Mouse (Mus musculus) CH12F3 (cell line): ENCODE measurements around the gene Cpne8.
"Not testable (repeated sequence)": the region's sequence is repeated elsewhere in the genome, so short reads cannot be mapped to it uniquely, and the experiment has no call there.

ENCODE experiments used
- in situ Hi-C: fragments of 300-500 bp; cut with MboI; formaldehyde crosslinking; loops from 2 replicates; pipeline ENCODE4 v1.14.3; 2020; ENCODE audit warnings: low sequenced_read_pairs

Gene Cpne8

GRCm38 (mm10) chr15:90616116-90616798 lies 63.0 kb downstream of the Cpne8 start:
- in situ Hi-C loops = no loop called here

GRCm38 (mm10) chr15:90610767-90611166 lies 68.5 kb downstream of the Cpne8 start:
- in situ Hi-C loops = not testable (repeated sequence)

GRCm38 (mm10) chr15:90609836-90610415 lies 69.3 kb downstream of the Cpne8 start:
- in situ Hi-C loops = no loop called here

- in situ Hi-C loops = no loop called here
These were observed 70.9 kb downstream of the Cpne8 start for GRCm38 (mm10) chr15:90608368-90608767.

GRCm38 (mm10) chr15:90607181-90607580 lies 72.1 kb downstream of the Cpne8 start:
- in situ Hi-C loops = no loop called here

GRCm38 (mm10) chr15:90603676-90604075 lies 75.6 kb downstream of the Cpne8 start:
- in situ Hi-C loops = no loop called here

GRCm38 (mm10) chr15:90597715-90598497 lies 81.3 kb downstream of the Cpne8 start:
- in situ Hi-C loops = no loop called here

- in situ Hi-C loops = no loop called here
These were observed 83.6 kb downstream of the Cpne8 start for GRCm38 (mm10) chr15:90595592-90595991.

GRCm38 (mm10) chr15:90589587-90589986 lies 89.6 kb downstream of the Cpne8 start:
- in situ Hi-C loops = no loop called here

- in situ Hi-C loops = no loop called here
These were observed 101.8 kb downstream of the Cpne8 start for GRCm38 (mm10) chr15:90577402-90577801.

GRCm38 (mm10) chr15:90569246-90569645 lies 110.0 kb downstream of the Cpne8 start:
- in situ Hi-C loops = no loop called here

- in situ Hi-C loops = no loop called here
These were observed 111.2 kb downstream of the Cpne8 start for GRCm38 (mm10) chr15:90568050-90568449.

- in situ Hi-C loops = no loop called here
These were observed 115.2 kb downstream of the Cpne8 start for GRCm38 (mm10) chr15:90563996-90564395.

GRCm38 (mm10) chr15:90561613-90562012 lies 117.6 kb downstream of the Cpne8 start:
- in situ Hi-C loops = no loop called here

GRCm38 (mm10) chr15:90548589-90548988 lies 130.6 kb downstream of the Cpne8 start:
- in situ Hi-C loops = no loop called here

- in situ Hi-C loops = no loop called here
These were observed 135.8 kb downstream of the Cpne8 start for GRCm38 (mm10) chr15:90543447-90543846.

GRCm38 (mm10) chr15:90542126-90542525 lies 137.1 kb downstream of the Cpne8 start:
- in situ Hi-C loops = no loop called here

GRCm38 (mm10) chr15:90536311-90537202 lies 142.7 kb downstream of the Cpne8 start:
- in situ Hi-C loops = no loop called here

- in situ Hi-C loops = no loop called here
These were observed 143.5 kb downstream of the Cpne8 start for GRCm38 (mm10) chr15:90535730-90536129.

- in situ Hi-C loops = no loop called here
These were observed 166.5 kb downstream of the Cpne8 start for GRCm38 (mm10) chr15:90512769-90513168.

GRCm38 (mm10) chr15:90497080-90497479 lies 182.2 kb downstream of the Cpne8 start:
- in situ Hi-C loops = no loop called here
